Mouse (Mus musculus) brain, embryonic 14.5 days (tissue): ENCODE data around the gene Prdm16. TPM values are rescaled to one million over a fixed set of nuclear protein-coding genes. Genes with fewer than 3 reads are reported as not detected.

Source experiments
- DNase-seq: peaks from one replicate; pipeline ENCODE4 v3.0.0-alpha.2; 2011; ENCODE audit warnings: low read depth
- CTCF ChIP-seq: fragments of 200-500 bp; IDR thresholded peaks from 2 replicates; pipeline ENCODE4 v1.5.1; 2012; ENCODE audit warnings: inconsistent platforms, mild to moderate bottlenecking, moderate library complexity, borderline replicate concordance; ENCODE audit not compliant: insufficient read depth, insufficient read length; ENCODE audit errors: extremely low read depth
- POLR2A ChIP-seq: fragments of 200-500 bp; IDR thresholded peaks from 2 replicates; pipeline ENCODE4 v1.6.1; 2012; ENCODE audit warnings: mild to moderate bottlenecking, inconsistent platforms, borderline replicate concordance; ENCODE audit not compliant: poor library complexity, insufficient read depth, insufficient read length, severe bottlenecking; ENCODE audit errors: extremely low read depth
- polyA plus RNA-seq: library from polyadenylated mRNA; depleted of rRNA; stranded (reverse); fragments of >200 nt; gene quantifications from 2 replicates; pipeline ENCODE4 v1.2.3, GENCODE M21; 2012

Prdm16 gene
- polyA plus RNA-seq, 1 experiment, result 10.8 TPM

DNA sequence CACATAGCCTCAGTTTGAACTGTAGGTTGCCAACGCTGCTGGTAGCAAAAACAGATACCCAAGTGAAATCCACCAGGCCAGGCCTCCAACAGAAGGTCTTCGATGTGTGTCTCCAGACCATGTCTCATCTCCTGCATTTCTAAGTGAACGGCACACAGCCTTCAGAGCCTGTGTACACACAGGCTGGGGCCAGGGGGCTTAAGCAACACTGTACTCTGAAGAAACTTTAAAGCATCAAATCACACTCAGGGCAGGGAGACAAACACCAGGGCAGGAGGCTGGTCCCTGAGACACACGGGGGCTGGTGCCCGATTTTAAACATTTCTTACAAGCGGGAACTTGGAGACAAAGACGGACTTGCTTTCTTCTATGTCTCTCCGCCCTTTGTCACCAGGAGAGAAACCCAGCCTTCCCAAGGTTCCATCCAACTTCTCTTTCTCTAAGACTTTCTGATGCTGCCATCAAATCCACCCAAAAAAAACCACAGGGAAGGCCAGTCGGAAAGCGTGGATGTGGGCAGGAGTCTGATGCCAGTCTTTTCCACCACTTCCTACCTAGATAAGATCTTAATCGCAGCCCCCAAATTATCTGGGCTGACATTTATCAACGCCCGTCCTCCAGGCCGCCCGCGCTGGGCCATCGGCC is 42.4 kb downstream of the Prdm16 start:
- peak; percentile 46 for DNase-seq
- no peak for TF ChIP-seq CTCF
- TF ChIP-seq POLR2A, result no peak

DNA sequence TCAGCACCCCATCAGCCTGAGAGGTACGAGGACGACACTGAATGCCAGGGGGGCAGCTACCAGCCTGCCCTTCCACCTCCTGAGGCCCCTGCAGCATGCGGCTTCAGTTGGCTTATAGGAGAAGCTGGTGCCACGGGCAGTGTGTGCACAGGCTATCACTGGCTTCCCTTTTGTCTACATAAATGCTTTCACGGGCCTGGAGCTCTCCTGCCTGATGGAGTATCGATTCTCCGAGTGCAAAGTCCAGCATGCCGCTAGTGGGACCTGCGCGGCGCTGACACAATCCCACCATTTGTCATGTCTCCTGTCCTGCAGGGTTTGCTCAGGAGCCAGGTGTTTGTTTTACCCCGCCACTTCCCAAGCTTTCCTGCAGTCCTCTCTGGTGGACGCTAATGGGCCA is 44.1 kb downstream of the Prdm16 start:
- DNase-seq, result no peak
- TF ChIP-seq CTCF (no peak), POLR2A (no peak)

DNA sequence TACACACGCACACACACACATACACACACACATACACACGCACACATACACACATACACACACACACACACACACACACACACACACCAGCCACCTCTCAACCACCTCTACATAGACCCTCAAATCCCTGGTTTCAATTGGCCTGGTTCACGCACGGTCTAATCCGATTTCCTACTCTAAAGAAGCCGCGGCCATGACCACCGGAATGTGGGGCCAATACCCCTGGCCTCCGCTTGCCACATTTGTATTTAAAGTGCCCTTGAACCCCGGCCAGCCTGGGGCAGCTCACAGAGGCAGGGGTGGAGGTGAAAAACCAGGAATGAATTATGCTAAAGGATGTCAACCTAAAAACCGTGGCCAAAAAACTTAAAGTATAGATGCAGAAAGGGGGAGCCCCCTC is 45.8 kb downstream of the Prdm16 start:
- peak; percentile 69 for DNase-seq
- TF ChIP-seq POLR2A (no peak), CTCF (no peak)

DNA sequence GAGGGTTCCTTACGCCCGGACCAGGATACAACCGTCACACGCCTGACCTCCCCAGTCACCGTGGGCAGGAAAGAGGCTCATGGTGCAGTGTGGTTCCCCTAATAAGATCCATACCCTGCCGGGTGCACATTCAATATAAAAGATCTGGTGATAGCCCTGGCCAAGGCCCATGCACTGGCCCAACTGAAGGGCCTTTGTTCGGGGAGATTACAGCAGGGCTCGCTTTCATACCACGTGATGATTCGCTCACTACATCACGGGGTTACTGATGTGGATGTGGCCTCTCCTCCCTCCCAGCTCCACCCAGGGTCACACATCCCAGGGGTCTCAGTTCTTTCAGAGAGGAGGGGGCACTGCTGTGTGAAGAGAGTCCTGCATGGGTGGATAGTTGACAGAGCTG is 50.3 kb downstream of the Prdm16 start:
- no peak for TF ChIP-seq POLR2A
- TF ChIP-seq CTCF, result no peak
- DNase-seq, result peak; percentile 80

GRCm38 (mm10) chr4:154585779-154586178 is 50.9 kb downstream of the Prdm16 start:
- DNase-seq, result peak; percentile 69
- TF ChIP-seq POLR2A, result no peak
- TF ChIP-seq CTCF, result no peak

- no peak for TF ChIP-seq POLR2A
- TF ChIP-seq CTCF, result no peak
- DNase-seq, result no peak
These were observed 53.0 kb downstream of the Prdm16 start for GRCm38 (mm10) chr4:154583712-154584111.

- DNase-seq, result peak; percentile 97
These were observed 54.0 kb downstream of the Prdm16 start for GRCm38 (mm10) chr4:154582607-154583236.

DNA sequence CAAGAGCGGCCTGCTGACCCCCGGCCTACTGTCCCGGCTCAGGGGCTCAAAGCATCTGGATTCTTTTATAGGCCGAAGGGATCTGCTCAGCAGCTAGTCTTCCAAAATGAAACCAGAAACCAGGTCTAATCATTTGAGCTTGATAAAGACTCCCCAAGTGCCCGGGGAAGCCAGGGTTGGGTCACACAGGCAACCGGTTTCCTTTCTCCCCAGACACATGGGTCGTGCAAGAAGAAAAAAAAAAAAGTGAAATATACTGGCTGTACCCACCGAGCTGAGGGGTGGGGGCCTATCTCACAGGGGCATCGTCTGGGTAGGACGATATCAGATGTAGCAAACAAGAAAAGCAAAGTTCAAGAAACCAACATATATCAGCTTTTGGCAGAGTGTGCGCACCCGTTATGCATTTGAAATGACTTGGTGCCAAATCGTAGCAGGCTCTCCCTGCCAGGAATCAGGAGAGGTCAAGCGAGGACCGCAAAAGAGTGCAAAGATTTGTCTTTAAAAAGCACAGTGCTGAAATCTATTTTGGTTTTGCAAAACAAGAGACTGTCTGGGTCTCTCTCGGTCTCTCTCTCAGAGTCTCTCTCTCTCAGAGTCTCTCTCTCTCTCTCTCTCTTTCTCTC is 55.3 kb downstream of the Prdm16 start:
- TF ChIP-seq CTCF (no peak), POLR2A (no peak)

More at GRCm38 (mm10) chr4:154582607-154583236, 54.0 kb downstream of the Prdm16 start:
- TF ChIP-seq POLR2A (no peak), CTCF (no peak)

GRCm38 (mm10) chr4:154574208-154574875 is 62.3 kb downstream of the Prdm16 start:
- no peak for DNase-seq
- TF ChIP-seq CTCF, result no peak
- no peak for TF ChIP-seq POLR2A

More for the DNA sequence above, 55.3 kb downstream of the Prdm16 start:
- no peak for DNase-seq

GRCm38 (mm10) chr4:154570451-154570881 is 66.2 kb downstream of the Prdm16 start:
- DNase-seq, result peak; percentile 73
- TF ChIP-seq POLR2A (no peak), CTCF (no peak)

- TF ChIP-seq POLR2A (no peak), CTCF (no peak)
- DNase-seq, result no peak
These were observed 66.8 kb downstream of the Prdm16 start for GRCm38 (mm10) chr4:154569845-154570244.

GRCm38 (mm10) chr4:154568798-154569197 is 67.9 kb downstream of the Prdm16 start:
- TF ChIP-seq CTCF (no peak), POLR2A (no peak)
- DNase-seq, result peak; percentile 71

- DNase-seq, result no peak
- TF ChIP-seq CTCF (no peak), POLR2A (no peak)
These were observed 68.7 kb downstream of the Prdm16 start for GRCm38 (mm10) chr4:154567942-154568341.
